Mouse (Mus musculus) ES-E14 (cell line): ENCODE measurements at regions not wholly inside any gene's neighbourhood (a gene's known extent, or its start where the extent isn't known, plus 50 kb on each side); places are given as distances from the start of the nearest gene placed in this dataset.

Source experiments
- DNase-seq: peaks from one replicate; pipeline ENCODE4 v3.0.0-alpha.2; 2013; ENCODE audit warnings: low read depth, low spot score
- H3K27ac ChIP-seq: 2 replicates; pipeline ENCODE4 v1.5.1; 2012; ENCODE audit warnings: low read depth, mild to moderate bottlenecking, low read length, moderate library complexity, mixed read lengths; ENCODE audit not compliant: poor library complexity, insufficient read depth, severe bottlenecking
- H3K36me3 ChIP-seq: 2 replicates; pipeline ENCODE4 v1.6.1; 2012; ENCODE audit warnings: mild to moderate bottlenecking, low read length, moderate library complexity, mixed read lengths; ENCODE audit not compliant: control insufficient read depth, poor library complexity, insufficient read depth, severe bottlenecking
- H3K4me1 ChIP-seq, 2 experiments: fragments of 150-350 bp in 1 of 2; sonication (generic) in 1 of 2; 2 replicates each; pipeline ENCODE4 v1.6.1; 2012; ENCODE audit warnings: low read length in 2 of 2, mild to moderate bottlenecking in 1 of 2, mixed read lengths in 1 of 2; ENCODE audit not compliant: control insufficient read depth in 2 of 2, insufficient read depth in 2 of 2, poor library complexity in 1 of 2
- H3K4me3 ChIP-seq, 2 experiments: fragments of 150-350 bp in 1 of 2; sonication (generic) in 1 of 2; 2 replicates each; pipeline ENCODE4 v1.5.1; 2012; ENCODE audit warnings: low read length in 2 of 2, low read depth in 1 of 2, mild to moderate bottlenecking in 1 of 2, mixed read lengths in 1 of 2; ENCODE audit not compliant: insufficient read depth in 1 of 2, poor library complexity in 1 of 2, severe bottlenecking in 1 of 2
- H3K9ac ChIP-seq: 2 replicates; pipeline ENCODE4 v1.6.1; 2012; ENCODE audit warnings: low read depth, mild to moderate bottlenecking, low read length, mixed read lengths; ENCODE audit not compliant: poor library complexity, insufficient read depth, severe bottlenecking
- H3K9me3 ChIP-seq: fragments of 150-350 bp; sonication (generic); 2 replicates; pipeline ENCODE4 v1.6.1; 2012; ENCODE audit warnings: low read depth, mild to moderate bottlenecking, low read length; ENCODE audit not compliant: control insufficient read depth, insufficient read depth
- CHD2 ChIP-seq: IDR thresholded peaks from 2 replicates; pipeline ENCODE4 v1.6.1; 2014; ENCODE audit warnings: mild to moderate bottlenecking, low read depth, low read length, inconsistent platforms
- HCFC1 ChIP-seq: IDR thresholded peaks from 2 replicates; pipeline ENCODE4 v1.6.1; 2012; ENCODE audit warnings: low read length, inconsistent platforms, borderline replicate concordance; ENCODE audit not compliant: insufficient read depth
- MAFK ChIP-seq: IDR thresholded peaks from 2 replicates; pipeline ENCODE4 v1.6.1; 2014; ENCODE audit warnings: mild to moderate bottlenecking, low read depth, low read length, inconsistent platforms; ENCODE audit not compliant: insufficient read depth
- ZC3H11A ChIP-seq: IDR thresholded peaks from 2 replicates; pipeline ENCODE4 v1.6.1; 2012; ENCODE audit warnings: low read depth, mild to moderate bottlenecking, inconsistent platforms, low read length, borderline replicate concordance
- ZNF384 ChIP-seq: IDR thresholded peaks from 2 replicates; pipeline ENCODE4 v1.6.1; 2012; ENCODE audit warnings: low read depth, low read length, inconsistent platforms
- in situ Hi-C, 2 experiments: fragments of 600-800 bp; cut with MboI; formaldehyde crosslinking; loops; one replicate each; pipeline ENCODE4 v1.15.1; 2025; ENCODE audit warnings: low sequenced_read_pairs in 2 of 2, inconsistent platforms in 1 of 2; ENCODE audit not compliant: unreplicated experiment in 2 of 2

DNA sequence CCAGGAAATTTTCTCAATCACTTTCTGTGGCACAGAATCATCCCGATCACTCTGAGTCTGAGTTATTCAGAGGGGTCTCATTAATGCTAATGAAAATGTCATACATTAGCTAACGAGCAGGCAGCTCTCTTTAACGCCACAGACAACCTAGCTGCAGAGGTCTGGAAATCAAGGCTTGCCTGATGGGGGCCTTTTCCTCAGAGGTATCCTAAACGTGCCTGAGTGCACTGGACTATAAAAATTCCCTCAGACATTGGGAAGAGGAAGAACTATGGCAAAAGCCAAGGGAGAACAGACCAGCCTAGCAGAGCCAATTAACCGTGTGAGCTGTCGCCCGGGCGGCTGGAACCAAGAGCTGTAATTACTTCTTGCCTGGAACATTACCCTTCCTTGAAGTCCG lies 245.5 kb downstream of the Adgra3 start:
- H3K4me1 ChIP-seq, result no peaks in the 10 kb centered on the region
- in situ Hi-C loops, result no loop called here
- no peak for DNase-seq
- H3K36me3 ChIP-seq, result no peaks in the 10 kb centered on the region
- H3K27ac ChIP-seq, result no peak overlapping the region
- H3K4me3 ChIP-seq, result no peak overlapping the region
- H3K9ac ChIP-seq, result no peak overlapping the region
- H3K9me3 ChIP-seq, result no peaks in the 10 kb centered on the region
- TF ChIP-seq ZC3H11A (no peak), CHD2 (no peak), ZNF384 (no peak), MAFK (no peak), HCFC1 (no peak)

DNA sequence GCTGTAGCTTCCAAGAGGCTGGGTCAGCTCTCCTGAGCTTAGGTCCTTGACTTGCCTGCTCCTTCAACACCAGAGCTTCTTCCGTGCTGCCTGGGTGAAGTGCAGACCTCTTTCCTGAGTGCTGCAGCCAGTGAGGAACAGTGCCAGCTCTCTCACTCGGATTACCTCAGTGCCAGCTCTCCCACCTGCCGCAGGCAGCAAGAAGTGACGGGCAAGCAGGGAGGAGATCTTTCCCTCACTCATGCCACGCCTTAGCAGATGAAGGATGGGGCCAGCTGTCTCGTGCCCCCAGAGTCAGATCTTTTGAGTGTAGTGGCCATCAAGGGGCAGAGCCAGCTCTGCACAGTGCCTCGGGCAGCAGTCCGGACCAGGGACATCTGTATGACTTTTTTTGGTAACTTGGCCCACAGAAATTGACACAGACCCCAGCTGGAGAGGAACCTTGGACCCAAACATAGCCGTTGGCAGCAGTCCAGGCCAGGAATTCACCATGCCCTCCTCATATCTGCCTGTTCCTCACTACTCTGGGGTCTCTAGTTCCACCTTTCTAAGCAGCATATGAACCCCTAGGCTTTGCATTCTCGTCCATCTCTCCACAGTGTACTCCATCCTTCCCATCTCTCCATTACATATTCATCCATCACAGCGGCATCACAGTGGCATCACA lies 263.9 kb upstream of the Kcnip4 start:
- DNase-seq, result no peak
- no peaks in the 10 kb centered on the region for H3K36me3 ChIP-seq
- no peak overlapping the region for H3K4me3 ChIP-seq
- in situ Hi-C loops, result no loop called here
- no peak overlapping the region for H3K9ac ChIP-seq
- H3K9me3 ChIP-seq, result no peaks in the 10 kb centered on the region
- TF ChIP-seq CHD2, result no peak
- no peak for TF ChIP-seq MAFK
- no peak for TF ChIP-seq HCFC1
- no peak for TF ChIP-seq ZNF384
- TF ChIP-seq ZC3H11A, result no peak
- no peak overlapping the region for H3K27ac ChIP-seq
- no peaks in the 10 kb centered on the region for H3K4me1 ChIP-seq

DNA sequence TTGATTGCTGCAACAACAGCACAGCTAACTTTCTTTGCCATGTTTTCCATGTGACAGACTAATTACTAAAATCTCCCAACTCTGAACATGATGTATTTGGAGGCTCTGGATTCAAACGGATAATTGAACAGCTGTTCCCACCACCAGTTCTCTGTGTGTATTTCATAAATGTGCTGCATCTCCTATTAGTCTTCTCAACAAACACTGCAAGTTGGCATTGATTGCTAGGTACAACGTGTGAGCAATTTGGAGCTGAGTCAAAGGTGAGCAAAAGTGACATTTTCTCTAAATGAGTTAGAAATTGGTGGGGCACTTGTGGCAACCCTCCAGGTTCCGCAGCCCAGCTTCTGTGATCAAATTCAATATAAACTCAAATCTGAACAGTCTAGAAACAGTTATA lies 259.0 kb upstream of the Kcnip4 start:
- TF ChIP-seq CHD2, result no peak
- no peak for TF ChIP-seq MAFK
- TF ChIP-seq ZNF384, result no peak
- TF ChIP-seq HCFC1, result no peak
- no peak for TF ChIP-seq ZC3H11A
- DNase-seq, result no peak
- Histone ChIP-seq H3K27ac (no peak overlapping the region), H3K9ac (no peak overlapping the region), H3K36me3 (no peaks in the 10 kb centered on the region), H3K4me3 (no peak overlapping the region), H3K9me3 (no peaks in the 10 kb centered on the region), H3K4me1 (no peaks in the 10 kb centered on the region)
- in situ Hi-C loops, result no loop called here

DNA sequence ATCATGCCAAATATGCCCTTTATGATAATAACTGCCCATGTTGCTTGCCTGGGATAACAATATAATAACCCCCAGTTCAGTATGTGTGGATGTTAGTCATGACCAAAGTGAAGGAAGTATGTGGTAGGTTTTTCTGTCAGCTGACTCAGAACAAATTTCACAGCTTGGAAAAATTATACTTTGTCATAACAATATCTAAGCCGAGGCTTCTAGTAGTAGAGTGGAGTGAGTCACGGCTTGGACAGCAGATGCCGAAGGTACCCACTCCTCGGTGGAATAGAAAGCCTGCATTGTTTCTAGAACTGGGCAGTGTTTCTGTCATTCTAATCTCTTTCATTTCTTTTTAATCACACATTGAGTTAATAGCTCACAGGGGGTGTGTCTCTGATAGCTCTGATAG lies 236.3 kb upstream of the Kcnip4 start:
- no peak overlapping the region for H3K9ac ChIP-seq
- no peak for DNase-seq
- no peak overlapping the region for H3K4me3 ChIP-seq
- in situ Hi-C loops, result no loop called here
- no peaks in the 10 kb centered on the region for H3K4me1 ChIP-seq
- TF ChIP-seq ZC3H11A, result no peak
- no peak for TF ChIP-seq CHD2
- no peak for TF ChIP-seq ZNF384
- no peak for TF ChIP-seq MAFK
- no peak for TF ChIP-seq HCFC1
- no peak overlapping the region for H3K27ac ChIP-seq
- no peaks in the 10 kb centered on the region for H3K36me3 ChIP-seq
- no peaks in the 10 kb centered on the region for H3K9me3 ChIP-seq

DNA sequence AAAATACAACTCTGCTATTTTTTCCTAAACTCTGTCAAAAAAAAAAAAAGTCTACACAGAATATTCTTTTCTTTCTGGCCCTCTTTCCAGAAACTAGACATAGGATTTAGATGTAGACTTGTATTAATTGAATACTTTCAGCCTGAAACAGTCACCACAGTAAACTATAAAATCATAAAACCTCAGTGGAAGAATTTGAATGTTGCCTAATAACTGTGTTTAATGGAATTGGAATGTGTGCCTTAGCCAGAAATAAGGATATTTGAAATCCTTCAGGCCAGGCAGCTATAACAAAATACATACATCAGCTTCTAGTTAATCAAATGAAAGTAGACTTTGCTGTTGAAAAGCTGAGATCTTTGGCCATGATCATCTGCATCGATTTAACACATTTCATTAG lies 230.8 kb upstream of the Kcnip4 start:
- Histone ChIP-seq H3K36me3 (no peaks in the 10 kb centered on the region), H3K4me3 (no peak overlapping the region), H3K9ac (no peak overlapping the region), H3K4me1 (no peaks in the 10 kb centered on the region), H3K27ac (no peak overlapping the region), H3K9me3 (no peaks in the 10 kb centered on the region)
- no peak for DNase-seq
- TF ChIP-seq ZC3H11A (no peak), ZNF384 (no peak), CHD2 (no peak)
- in situ Hi-C loops, result no loop called here
